Mouse (Mus musculus) midbrain, embryonic 11.5 days (tissue): ENCODE data around the gene L3mbtl2. TPM values are rescaled to one million over a fixed set of nuclear protein-coding genes. Genes with fewer than 3 reads are reported as not detected.
A peak's percentile ranks its signal among the peaks of the same experiment; 100 is the strongest.
"Not testable (repeated sequence)": the region's sequence is repeated elsewhere in the genome, so short reads cannot be mapped to it uniquely, and the experiment has no call there.

Source experiments
- ATAC-seq: fragments of 200-750 bp; cut with Nextera tagmentation; 2 replicates; pipeline ENCODE4 v1.8.0; 2017; ENCODE audit warnings: moderate TSS enrichment, moderate library complexity; ENCODE audit not compliant: low FRiP score
- DNase-seq: peaks from one replicate; pipeline ENCODE4 v3.0.0; 2015; ENCODE audit warnings: low spot score; ENCODE audit errors: missing footprints
- H3K27ac ChIP-seq: fragments of 300-500 bp; sonication (generic); 2 replicates; pipeline ENCODE4 v1.5.1; 2014; ENCODE audit warnings: low read depth, low read length
- H3K27me3 ChIP-seq: fragments of 300-500 bp; sonication (generic); 2 replicates; pipeline ENCODE4 v1.6.1; 2014; ENCODE audit warnings: mild to moderate bottlenecking, low read length, moderate library complexity, mixed read lengths; ENCODE audit not compliant: control insufficient read depth, insufficient read depth
- H3K36me3 ChIP-seq: fragments of 300-500 bp; sonication (generic); 2 replicates; pipeline ENCODE4 v1.6.1; 2014; ENCODE audit warnings: mild to moderate bottlenecking, low read length, moderate library complexity, mixed read lengths; ENCODE audit not compliant: control insufficient read depth, insufficient read depth
- H3K4me1 ChIP-seq: fragments of 300-500 bp; sonication (generic); 2 replicates; pipeline ENCODE4 v1.6.1; 2014; ENCODE audit warnings: low read length; ENCODE audit not compliant: control insufficient read depth, insufficient read depth
- H3K4me2 ChIP-seq: fragments of 300-500 bp; sonication (generic); 2 replicates; pipeline ENCODE4 v1.6.1; 2014; ENCODE audit warnings: mild to moderate bottlenecking, moderate library complexity
- H3K4me3 ChIP-seq: fragments of 300-500 bp; sonication (generic); 2 replicates; pipeline ENCODE4 v1.5.1; 2014; ENCODE audit warnings: low read depth, low read length
- H3K9ac ChIP-seq: fragments of 300-500 bp; sonication (generic); 2 replicates; pipeline ENCODE4 v1.6.1; 2014; ENCODE audit warnings: low read length
- H3K9me3 ChIP-seq: fragments of 300-500 bp; sonication (generic); 2 replicates; pipeline ENCODE4 v1.6.1; 2016; ENCODE audit warnings: low read length; ENCODE audit not compliant: control insufficient read depth
- WGBS: fragments of 180-500 bp; shearing (Covaris S2); extraction: QIAGEN DNeasy Blood & Tissue Kit; methylation state at CpG from one replicate; pipeline ENCODE4 v1.1.7; 2014; 5-methylcytosine and 5-hydroxymethylcytosine counted together
- polyA plus RNA-seq: library from polyadenylated mRNA; unstranded; fragments of >200 nt; fragmentation: Nextera tagmentation; extraction: Ambion mirVana; gene quantifications from 2 replicates; pipeline ENCODE4 v1.2.1, GENCODE M21; 2014

L3mbtl2 gene
- polyA plus RNA-seq, 1 experiment from 2014 or later = 30.5 TPM

- H3K27ac ChIP-seq, H3K4me3 ChIP-seq, ATAC-seq, H3K27me3 ChIP-seq, H3K4me1 ChIP-seq, H3K4me2 ChIP-seq, H3K9ac ChIP-seq, DNase-seq, H3K9me3 ChIP-seq: not testable (repeated sequence)
- 75% methylated on average over 4 of the region's 4 CpGs for WGBS
- peaks cover 18% of the 10 kb centered on the region for H3K36me3 ChIP-seq
These were observed 37.7 kb downstream of the L3mbtl2 start for GRCm38 (mm10) chr15:81701350-81701749.

- no peak overlapping the region for H3K4me2 ChIP-seq
- ATAC-seq (no peak), DNase-seq (no peak)
- H3K4me1 ChIP-seq = no peaks in the 10 kb centered on the region
- WGBS = 92% methylated on average over 13 of the region's 13 CpGs
- peaks cover 23% of the 10 kb centered on the region for H3K36me3 ChIP-seq
- no peak overlapping the region for H3K4me3 ChIP-seq
- no peaks in the 10 kb centered on the region for H3K9me3 ChIP-seq
- H3K9ac ChIP-seq = no peak overlapping the region
- H3K27ac ChIP-seq = no peak overlapping the region
- no peaks in the 10 kb centered on the region for H3K27me3 ChIP-seq
These were observed 38.8 kb downstream of the L3mbtl2 start for GRCm38 (mm10) chr15:81702306-81703093.

GRCm38 (mm10) chr15:81703094-81703489, 39.4 kb downstream of the L3mbtl2 start:
- DNase-seq (no peak), ATAC-seq (no peak)
- no peak overlapping the region for H3K9ac ChIP-seq
- no peaks in the 10 kb centered on the region for H3K4me1 ChIP-seq
- peaks cover 23% of the 10 kb centered on the region for H3K36me3 ChIP-seq
- no peak overlapping the region for H3K27ac ChIP-seq
- H3K9me3 ChIP-seq = no peaks in the 10 kb centered on the region
- H3K4me3 ChIP-seq = no peak overlapping the region
- H3K27me3 ChIP-seq = no peaks in the 10 kb centered on the region
- 93% methylated on average over 3 of the region's 3 CpGs for WGBS
- no peak overlapping the region for H3K4me2 ChIP-seq

GRCm38 (mm10) chr15:81708991-81709390, 45.3 kb downstream of the L3mbtl2 start:
- no peaks in the 10 kb centered on the region for H3K4me1 ChIP-seq
- H3K27me3 ChIP-seq = no peaks in the 10 kb centered on the region
- DNase-seq (no peak), ATAC-seq (no peak)
- H3K4me3 ChIP-seq = no peak overlapping the region
- WGBS = 87% methylated on average over 11 of the region's 11 CpGs
- no peak overlapping the region for H3K9ac ChIP-seq
- H3K27ac ChIP-seq = no peak overlapping the region
- H3K4me2 ChIP-seq = no peak overlapping the region
- H3K9me3 ChIP-seq = no peaks in the 10 kb centered on the region
- peaks cover 63% of the 10 kb centered on the region for H3K36me3 ChIP-seq

GRCm38 (mm10) chr15:81709686-81710085, 46.0 kb downstream of the L3mbtl2 start:
- H3K27me3 ChIP-seq = no peaks in the 10 kb centered on the region
- no peaks in the 10 kb centered on the region for H3K4me1 ChIP-seq
- H3K36me3 ChIP-seq = peaks cover 58% of the 10 kb centered on the region
- no peak overlapping the region for H3K4me2 ChIP-seq
- ATAC-seq = no peak
- WGBS = 100% methylated on average over 1 of the region's 1 CpGs
- H3K9me3 ChIP-seq = no peaks in the 10 kb centered on the region
- no peak overlapping the region for H3K9ac ChIP-seq
- DNase-seq = no peak
- H3K4me3 ChIP-seq = no peak overlapping the region
- H3K27ac ChIP-seq = no peak overlapping the region

- Histone ChIP-seq H3K9me3 (no peaks in the 10 kb centered on the region), H3K4me3 (no peak overlapping the region), H3K27ac (no peak overlapping the region), H3K9ac (no peak overlapping the region), H3K27me3 (no peaks in the 10 kb centered on the region), H3K4me2 (no peak overlapping the region), H3K36me3 (peaks cover 53% of the 10 kb centered on the region), H3K4me1 (no peaks in the 10 kb centered on the region)
- 79% methylated on average over 4 of the region's 4 CpGs for WGBS
- no peak for ATAC-seq
- no peak for DNase-seq
These were observed 47.1 kb downstream of the L3mbtl2 start for GRCm38 (mm10) chr15:81710801-81711200.

- Histone ChIP-seq H3K36me3 (peaks cover 60% of the 10 kb centered on the region), H3K4me1 (no peaks in the 10 kb centered on the region)
- ATAC-seq = no peak
These were observed 50.1 kb downstream of the L3mbtl2 start for GRCm38 (mm10) chr15:81713742-81714141.

GRCm38 (mm10) chr15:81718336-81719138, 54.8 kb downstream of the L3mbtl2 start:
- H3K9ac ChIP-seq = no peak overlapping the region
- H3K27ac ChIP-seq = no peak overlapping the region
- 91% methylated on average over 9 of the region's 9 CpGs for WGBS
- H3K4me3 ChIP-seq = no peak overlapping the region
- ATAC-seq (no peak), DNase-seq (peak; percentile 87)
- no peaks in the 10 kb centered on the region for H3K4me1 ChIP-seq
- no peaks in the 10 kb centered on the region for H3K9me3 ChIP-seq
- no peak overlapping the region for H3K4me2 ChIP-seq
- peaks cover 62% of the 10 kb centered on the region for H3K36me3 ChIP-seq
- H3K27me3 ChIP-seq = no peaks in the 10 kb centered on the region

More at GRCm38 (mm10) chr15:81713742-81714141, 50.1 kb downstream of the L3mbtl2 start:
- Histone ChIP-seq H3K27ac (no peak overlapping the region), H3K9ac (no peak overlapping the region), H3K4me3 (no peak overlapping the region), H3K27me3 (no peaks in the 10 kb centered on the region), H3K4me2 (no peak overlapping the region), H3K9me3 (no peaks in the 10 kb centered on the region)
- DNase-seq = no peak
- WGBS = 87% methylated on average over 6 of the region's 6 CpGs

- peaks cover 62% of the 10 kb centered on the region for H3K36me3 ChIP-seq
- H3K27ac ChIP-seq = no peak overlapping the region
- 94% methylated on average over 6 of the region's 6 CpGs for WGBS
These were observed 55.4 kb downstream of the L3mbtl2 start for GRCm38 (mm10) chr15:81719139-81719531.

More at GRCm38 (mm10) chr15:81719139-81719531, 55.4 kb downstream of the L3mbtl2 start:
- Histone ChIP-seq H3K9ac (no peak overlapping the region), H3K4me2 (no peak overlapping the region), H3K27me3 (no peaks in the 10 kb centered on the region), H3K4me1 (no peaks in the 10 kb centered on the region), H3K9me3 (no peaks in the 10 kb centered on the region), H3K4me3 (no peak overlapping the region)
- no peak for ATAC-seq
- DNase-seq = no peak
